ENCODE assay signal across 15 mouse cellular contexts in genomic region chr12:29391756-29392155, GRCm38 (mm10).
A peak's percentile ranks its signal among the peaks of the same experiment; 100 is the strongest.
DNase-seq lines count a peak whose midpoint lies in the region; ATAC-seq and TF ChIP-seq lines count a peak whose summit lies in the region.
"Had no signal": no experiment of that assay in that cellular context is flagged by ENCODE, and none has a peak within 500 bp of the region (broad histone marks: within the 10 kb centered on the region; RNA-seq: fewer than 3 reads in every experiment).

No protein-coding gene starts in this region.

- no peaks in the 10 kb centered on the region for H3K36me3 ChIP-seq in forebrain, embryonic 16.5 days (ENCODE audit: control insufficient read depth, insufficient read depth)
- H3K36me3 ChIP-seq: forebrain, embryonic 12.5 days; hindbrain, embryonic 13.5 days; limb, embryonic 13.5 days; midbrain, embryonic 15.5 days had no signal

- no peak overlapping the region for H3K4me3 ChIP-seq in layer of hippocampus, adult 2 months
- no peak overlapping the region for H3K4me3 ChIP-seq in forebrain, embryonic 16.5 days (replicated peaks; ENCODE audit: low read length)
- H3K4me3 ChIP-seq: forebrain, embryonic 12.5 days; gastrocnemius, adult 2 months; heart, adult 2 months; hindbrain, embryonic 13.5 days; limb, embryonic 13.5 days; midbrain, embryonic 15.5 days had no signal

- ATAC-seq in forebrain, embryonic 16.5 days: no peak
- ATAC-seq: lung, postnatal 0 days; midbrain, embryonic 15.5 days had no signal

- H3K27ac ChIP-seq in layer of hippocampus, adult 2 months: peak overlapping the region; percentile 56
- no peak overlapping the region for H3K27ac ChIP-seq in forebrain, embryonic 16.5 days (ENCODE audit: low read length)
- H3K27ac ChIP-seq: forebrain, embryonic 12.5 days; gastrocnemius, adult 2 months; heart, adult 2 months; hindbrain, embryonic 13.5 days; limb, embryonic 13.5 days; liver, embryonic 14.5 days; midbrain, embryonic 15.5 days had no signal

- TF ChIP-seq CTCF in layer of hippocampus, adult 2 months (conservative IDR thresholded peaks at IDR 0.05): no peak

- DNase-seq in heart, adult 11 months: peak; percentile 53
- no peak for DNase-seq in heart, adult 8-10 months (ENCODE audit: low spot score)
- DNase-seq in right cerebral cortex, adult 2 months (ENCODE audit: low spot score in 2 of 2): peak; percentile 23 to 40
- DNase-seq in right cerebral cortex, postnatal 10 days (ENCODE audit: low spot score in 2 of 2): no peak
- DNase-seq in layer of hippocampus, adult 2 months (ENCODE audit: low spot score in 2 of 2): peak; percentile 35 to 72
- DNase-seq in gastrocnemius, postnatal 25 days: no peak
- DNase-seq: gastrocnemius, adult 2 months; heart, adult 2 months had no signal

- H3K27me3 ChIP-seq in forebrain, embryonic 16.5 days (replicated peaks; ENCODE audit: control insufficient read depth, insufficient read depth, low read length): no peaks in the 10 kb centered on the region
- H3K27me3 ChIP-seq: limb, embryonic 13.5 days; midbrain, embryonic 15.5 days had no signal

- H3K4me1 ChIP-seq in forebrain, embryonic 16.5 days (replicated peaks; ENCODE audit: control insufficient read depth, insufficient read depth, low read length): no peaks in the 10 kb centered on the region; the same call in 1 of the 2 replicates
- H3K4me1 ChIP-seq: limb, embryonic 13.5 days; midbrain, embryonic 15.5 days had no signal

- no peak overlapping the region for H3K9ac ChIP-seq in forebrain, embryonic 16.5 days (replicated peaks; ENCODE audit: low read depth, low read length)
- H3K9ac ChIP-seq: forebrain, embryonic 12.5 days; hindbrain, embryonic 13.5 days; limb, embryonic 13.5 days; liver, embryonic 14.5 days; midbrain, embryonic 15.5 days had no signal

- H3K9me3 ChIP-seq in forebrain, embryonic 16.5 days (ENCODE audit: control insufficient read depth, low read length): no peaks in the 10 kb centered on the region
- H3K9me3 ChIP-seq: forebrain, embryonic 12.5 days; hindbrain, embryonic 13.5 days; limb, embryonic 13.5 days; midbrain, embryonic 15.5 days had no signal

- 86% methylated on average over 5 of the region's 5 CpGs for WGBS in forebrain, embryonic 16.5 days

- no peak overlapping the region for H3K4me2 ChIP-seq in forebrain, embryonic 16.5 days (ENCODE audit: low read length)
- H3K4me2 ChIP-seq: forebrain, embryonic 12.5 days; hindbrain, embryonic 13.5 days; limb, embryonic 13.5 days; midbrain, embryonic 15.5 days had no signal

Comparison
In these comparisons a context has a peak if more than half of its experiments do, and no peak if none do; other contexts are left out.
1. DNase-seq: peak in heart, adult 11 months (single experiment), right cerebral cortex, adult 2 months (2 of 2) and layer of hippocampus, adult 2 months (2 of 2); none in heart, adult 8-10 months (single experiment), right cerebral cortex, postnatal 10 days (0 of 2) and gastrocnemius, postnatal 25 days (single experiment).